Mouse (Mus musculus): ENCODE results near the gene Insl5. TPM values are rescaled to one million over a fixed set of nuclear protein-coding genes. Genes with fewer than 3 reads are reported as not detected.

The Insl5 gene
- total RNA-seq, 1 experiment = not detected

DNA sequence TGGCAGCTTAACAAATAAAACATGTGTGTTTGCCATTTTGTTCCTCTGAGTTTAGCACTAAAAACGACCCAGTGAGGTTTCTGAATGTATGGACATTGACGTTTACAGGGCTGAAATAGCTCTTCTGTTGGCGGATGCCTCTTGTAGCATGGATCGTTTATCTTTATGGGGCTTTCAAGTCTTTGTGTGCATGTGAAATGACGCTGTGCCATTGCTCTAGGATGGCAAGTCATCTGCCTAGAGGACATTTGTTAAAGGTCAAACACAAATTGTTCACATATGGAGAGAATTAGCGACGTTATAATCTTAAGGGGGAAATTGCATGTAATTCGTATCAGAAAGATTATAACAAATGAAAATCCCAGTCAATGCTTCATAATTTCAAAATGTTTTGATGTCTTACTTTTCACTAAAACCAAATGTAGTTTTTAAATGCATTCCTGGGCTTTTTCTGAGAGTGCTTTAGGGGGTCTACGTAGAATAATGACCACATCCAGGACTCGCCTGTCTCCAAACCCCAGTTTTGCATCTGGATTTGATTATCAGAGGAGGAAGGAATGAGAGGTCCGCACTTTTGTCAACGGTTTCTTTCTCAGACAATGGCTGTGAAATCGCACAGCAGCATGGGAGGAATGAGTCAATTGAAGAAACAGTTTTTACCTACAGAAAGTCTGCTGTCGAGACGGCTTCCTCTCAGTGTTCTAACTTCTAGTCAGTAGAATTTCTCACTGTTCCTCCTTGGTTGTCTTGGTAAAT lies 21.3 kb downstream of the Insl5 start:
- no peaks in the 10 kb centered on the region for H3K9me3 ChIP-seq (ENCODE audit: control insufficient read depth, insufficient read depth, low read depth, low read length)
- no peaks in the 10 kb centered on the region for H3K4me1 ChIP-seq (ENCODE audit: control insufficient read depth in 2 of 2, insufficient read depth in 2 of 2, low read length in 2 of 2, poor library complexity in 1 of 2)
- no peak overlapping the region for H3K9ac ChIP-seq (ENCODE audit: insufficient read depth, low read depth, low read length, poor library complexity, severe bottlenecking)
- H3K4me3 ChIP-seq (ENCODE audit: insufficient read depth in 1 of 2, low read depth in 1 of 2, low read length in 2 of 2, poor library complexity in 1 of 2, severe bottlenecking in 1 of 2) = no peak overlapping the region
- DNase-seq (ENCODE audit: low read depth, low spot score) = no peak
- no peaks in the 10 kb centered on the region for H3K36me3 ChIP-seq (ENCODE audit: control insufficient read depth, insufficient read depth, low read length, poor library complexity, severe bottlenecking)
- in situ Hi-C loops (cut with MboI; ENCODE audit: low sequenced_read_pairs in 2 of 2, unreplicated experiment in 2 of 2) = no loop called here
- no peak for TF ChIP-seq CHD2 (IDR thresholded peaks at IDR 0.05; ENCODE audit: low read depth, low read length)
- no peak for TF ChIP-seq ZC3H11A (IDR thresholded peaks at IDR 0.05; ENCODE audit: borderline replicate concordance, low read depth, low read length)
- TF ChIP-seq ZNF384 (IDR thresholded peaks at IDR 0.05; ENCODE audit: low read depth, low read length) = no peak
- no peak for TF ChIP-seq MAFK (IDR thresholded peaks at IDR 0.05; ENCODE audit: insufficient read depth, low read depth, low read length)
- TF ChIP-seq HCFC1 (IDR thresholded peaks at IDR 0.05; ENCODE audit: borderline replicate concordance, insufficient read depth, low read length) = no peak
- H3K27ac ChIP-seq (ENCODE audit: insufficient read depth, low read depth, low read length, poor library complexity, severe bottlenecking) = no peak overlapping the region

DNA sequence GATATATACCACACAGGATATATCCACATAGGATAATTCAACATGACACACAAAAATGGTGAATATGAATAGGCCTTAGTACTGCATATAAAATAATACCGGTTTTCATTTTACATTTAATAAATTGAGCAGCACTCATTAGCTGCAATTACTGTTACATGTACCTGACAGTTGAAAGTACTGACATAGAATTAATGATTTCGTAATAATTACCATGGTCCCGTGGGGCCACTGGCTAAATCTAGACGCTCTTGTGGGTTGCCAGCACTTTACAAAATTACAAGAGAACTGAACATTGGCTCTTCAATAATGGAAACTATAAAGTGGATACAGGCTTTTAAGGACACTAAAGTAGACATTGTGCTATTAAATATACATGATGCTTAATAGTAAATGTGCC lies 22.0 kb downstream of the Insl5 start:
- no peak for DNase-seq (ENCODE audit: low read depth, low spot score)
- Histone ChIP-seq H3K9me3 (ENCODE audit: control insufficient read depth, insufficient read depth, low read depth, low read length) (no peaks in the 10 kb centered on the region), H3K4me3 (ENCODE audit: insufficient read depth in 1 of 2, low read depth in 1 of 2, low read length in 2 of 2, poor library complexity in 1 of 2, severe bottlenecking in 1 of 2) (no peak overlapping the region), H3K36me3 (ENCODE audit: control insufficient read depth, insufficient read depth, low read length, poor library complexity, severe bottlenecking) (no peaks in the 10 kb centered on the region), H3K27ac (ENCODE audit: insufficient read depth, low read depth, low read length, poor library complexity, severe bottlenecking) (no peak overlapping the region), H3K4me1 (ENCODE audit: control insufficient read depth in 2 of 2, insufficient read depth in 2 of 2, low read length in 2 of 2, poor library complexity in 1 of 2) (no peaks in the 10 kb centered on the region), H3K9ac (ENCODE audit: insufficient read depth, low read depth, low read length, poor library complexity, severe bottlenecking) (no peak overlapping the region)
- in situ Hi-C loops (cut with MboI; ENCODE audit: low sequenced_read_pairs in 2 of 2, unreplicated experiment in 2 of 2) = no loop called here
- TF ChIP-seq MAFK (IDR thresholded peaks at IDR 0.05; ENCODE audit: insufficient read depth, low read depth, low read length) (no peak), CHD2 (IDR thresholded peaks at IDR 0.05; ENCODE audit: low read depth, low read length) (no peak), ZC3H11A (IDR thresholded peaks at IDR 0.05; ENCODE audit: borderline replicate concordance, low read depth, low read length) (no peak)

DNA sequence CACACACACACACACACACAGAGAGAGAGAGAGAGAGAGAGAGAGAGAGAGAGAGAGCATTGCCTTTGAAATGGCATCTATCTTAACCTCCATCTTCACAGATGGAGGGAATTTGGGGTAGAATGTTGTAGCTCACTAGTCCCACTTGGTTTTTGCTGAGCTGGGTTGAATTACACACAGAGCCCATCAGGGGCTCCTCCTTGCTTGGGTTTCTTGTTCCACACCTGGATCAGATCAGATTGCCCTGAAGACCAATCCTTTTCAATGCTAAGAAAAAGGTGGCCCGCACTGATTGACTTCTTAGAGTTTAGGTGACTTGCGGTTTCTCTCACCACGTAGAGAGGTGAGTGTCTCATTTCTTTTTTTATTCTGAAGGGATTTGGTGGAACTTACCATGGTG lies 35.0 kb downstream of the Insl5 start:
- Histone ChIP-seq H3K36me3 (ENCODE audit: control insufficient read depth, insufficient read depth, low read length, poor library complexity, severe bottlenecking) (no peaks in the 10 kb centered on the region), H3K27ac (ENCODE audit: insufficient read depth, low read depth, low read length, poor library complexity, severe bottlenecking) (no peak overlapping the region), H3K4me3 (ENCODE audit: insufficient read depth in 1 of 2, low read depth in 1 of 2, low read length in 2 of 2, poor library complexity in 1 of 2, severe bottlenecking in 1 of 2) (no peak overlapping the region), H3K4me1 (ENCODE audit: control insufficient read depth in 2 of 2, insufficient read depth in 2 of 2, low read length in 2 of 2, poor library complexity in 1 of 2) (no peaks in the 10 kb centered on the region), H3K9me3 (ENCODE audit: control insufficient read depth, insufficient read depth, low read depth, low read length) (no peaks in the 10 kb centered on the region), H3K9ac (ENCODE audit: insufficient read depth, low read depth, low read length, poor library complexity, severe bottlenecking) (no peak overlapping the region)
- DNase-seq (ENCODE audit: low read depth, low spot score) = no peak
- TF ChIP-seq HCFC1 (IDR thresholded peaks at IDR 0.05; ENCODE audit: borderline replicate concordance, insufficient read depth, low read length) = no peak
- TF ChIP-seq CHD2 (IDR thresholded peaks at IDR 0.05; ENCODE audit: low read depth, low read length) = no peak
- TF ChIP-seq ZNF384 (IDR thresholded peaks at IDR 0.05; ENCODE audit: low read depth, low read length) = no peak
- TF ChIP-seq MAFK (IDR thresholded peaks at IDR 0.05; ENCODE audit: insufficient read depth, low read depth, low read length) = no peak
- no peak for TF ChIP-seq ZC3H11A (IDR thresholded peaks at IDR 0.05; ENCODE audit: borderline replicate concordance, low read depth, low read length)
- in situ Hi-C loops (cut with MboI; ENCODE audit: low sequenced_read_pairs in 2 of 2, unreplicated experiment in 2 of 2) = no loop called here

DNA sequence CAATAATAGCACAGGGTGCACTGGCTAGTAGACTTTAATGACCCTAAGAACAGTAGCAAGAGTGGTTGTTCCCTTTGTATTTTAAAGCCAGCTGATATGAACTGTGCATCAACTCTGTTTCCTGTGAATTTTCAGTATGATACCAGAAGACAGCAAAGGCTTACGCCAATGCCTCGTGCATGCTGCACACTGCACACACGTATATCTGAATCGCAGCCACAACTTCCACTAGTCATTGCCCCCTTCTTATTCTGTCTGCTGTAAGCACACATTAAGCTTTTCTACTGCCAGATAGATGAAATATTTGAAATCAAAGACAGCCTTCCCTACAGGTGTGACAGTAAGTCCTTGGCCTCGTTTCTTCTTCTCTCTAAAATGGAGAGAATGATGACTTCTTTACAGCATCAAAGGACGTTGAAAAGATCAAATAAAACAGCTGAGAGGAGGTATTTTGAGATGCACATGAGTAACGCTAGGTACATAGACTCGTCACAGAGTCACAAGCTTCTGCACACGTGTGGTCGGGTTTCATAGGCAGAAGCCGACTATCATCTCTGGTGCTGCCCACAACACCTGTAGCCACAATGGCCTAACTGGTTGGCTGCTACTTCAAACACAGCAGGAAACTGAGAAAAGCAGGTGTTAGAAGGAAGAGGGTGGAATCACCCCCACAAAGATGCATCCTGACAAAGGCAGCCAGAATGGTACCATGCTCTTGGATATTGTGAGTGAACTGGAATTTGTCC lies 35.9 kb downstream of the Insl5 start:
- Histone ChIP-seq H3K36me3 (ENCODE audit: control insufficient read depth, insufficient read depth, low read length, poor library complexity, severe bottlenecking) (no peaks in the 10 kb centered on the region), H3K27ac (ENCODE audit: insufficient read depth, low read depth, low read length, poor library complexity, severe bottlenecking) (no peak overlapping the region), H3K4me1 (ENCODE audit: control insufficient read depth in 2 of 2, insufficient read depth in 2 of 2, low read length in 2 of 2, poor library complexity in 1 of 2) (no peaks in the 10 kb centered on the region), H3K9me3 (ENCODE audit: control insufficient read depth, insufficient read depth, low read depth, low read length) (no peaks in the 10 kb centered on the region), H3K9ac (ENCODE audit: insufficient read depth, low read depth, low read length, poor library complexity, severe bottlenecking) (no peak overlapping the region), H3K4me3 (ENCODE audit: insufficient read depth in 1 of 2, low read depth in 1 of 2, low read length in 2 of 2, poor library complexity in 1 of 2, severe bottlenecking in 1 of 2) (no peak overlapping the region)
- TF ChIP-seq HCFC1 (IDR thresholded peaks at IDR 0.05; ENCODE audit: borderline replicate concordance, insufficient read depth, low read length) = no peak
- TF ChIP-seq ZNF384 (IDR thresholded peaks at IDR 0.05; ENCODE audit: low read depth, low read length) = no peak
- TF ChIP-seq ZC3H11A (IDR thresholded peaks at IDR 0.05; ENCODE audit: borderline replicate concordance, low read depth, low read length) = no peak
- no peak for TF ChIP-seq MAFK (IDR thresholded peaks at IDR 0.05; ENCODE audit: insufficient read depth, low read depth, low read length)
- TF ChIP-seq CHD2 (IDR thresholded peaks at IDR 0.05; ENCODE audit: low read depth, low read length) = no peak
- in situ Hi-C loops (cut with MboI; ENCODE audit: low sequenced_read_pairs in 2 of 2, unreplicated experiment in 2 of 2) = no loop called here
- no peak for DNase-seq (ENCODE audit: low read depth, low spot score)

Data from ES-E14 (cell line).